ENCODE assay signal across 10 mouse cellular contexts in genomic region chr7:63934530-63934929, GRCm38 (mm10). TPM values are rescaled to one million over a fixed set of nuclear protein-coding genes. Genes with fewer than 3 reads are reported as not detected.
DNase-seq lines count a peak whose midpoint lies in the region; ATAC-seq and TF ChIP-seq lines count a peak whose summit lies in the region.
"Had no signal": no experiment of that assay in that cellular context is flagged by ENCODE, and none has a peak within 500 bp of the region (broad histone marks: within the 10 kb centered on the region; RNA-seq: fewer than 3 reads in every experiment).

No protein-coding gene starts in this region.

- no peak overlapping the region for H3K9ac ChIP-seq in forebrain, embryonic 15.5 days (replicated peaks)
- peak overlapping the region; percentile 95 for H3K9ac ChIP-seq in liver, embryonic 13.5 days
- H3K9ac ChIP-seq: limb, embryonic 15.5 days had no signal

- H3K9me3 ChIP-seq in G1E (replicated peaks) = no peaks in the 10 kb centered on the region
- no peaks in the 10 kb centered on the region for H3K9me3 ChIP-seq in forebrain, embryonic 15.5 days
- no peaks in the 10 kb centered on the region for H3K9me3 ChIP-seq in liver, embryonic 13.5 days (replicated peaks)
- H3K9me3 ChIP-seq: limb, embryonic 15.5 days had no signal

- peak overlapping the region; percentile 100 for H3K27ac ChIP-seq in gastrocnemius, adult 2 months
- H3K27ac ChIP-seq in forebrain, embryonic 15.5 days (replicated peaks) = no peak overlapping the region
- H3K27ac ChIP-seq in liver, embryonic 13.5 days = peak overlapping the region; percentile 95
- H3K27ac ChIP-seq: limb, embryonic 15.5 days had no signal

- WGBS in forebrain, embryonic 15.5 days = 81% methylated on average over 1 of the region's 1 CpGs
- 24% methylated on average over 1 of the region's 1 CpGs for WGBS in liver, embryonic 13.5 days (ENCODE audit: insufficient replicate concordance)

- intact Hi-C loops in gastrocnemius, adult 2 months (cut with DNase I) = loop anchor here (10.0 kb wide), 1 partner anchor 220 kb away; the partner anchor contains the start of gene Trpm1
- intact Hi-C loops in gastrocnemius, postnatal 14 days (cut with DNase I; ENCODE audit: low total_unique reads) = loop anchor here (5.0 kb wide), 1 partner anchor 77 kb away; no protein-coding TSS in a partner anchor
- intact Hi-C loops in left cerebral cortex, postnatal 10 days (cut with DNase I) = loop anchor here (10.0 kb wide), 1 partner anchor 220 kb away; the partner anchor contains the start of gene Trpm1

- peak overlapping the region; percentile 95 for H3K4me3 ChIP-seq in gastrocnemius, adult 2 months
- peak overlapping the region; percentile 41; the same call in 1 of the 2 replicates for H3K4me3 ChIP-seq in G1E (ENCODE audit: low read depth, low read length)
- peak overlapping the region; percentile 77 for H3K4me3 ChIP-seq in forebrain, embryonic 15.5 days
- 0 out of 2 replicates have a peak overlapping the region, but pooled peaks have one; percentile 11 for H3K4me3 ChIP-seq in liver, embryonic 13.5 days (replicated peaks)
- H3K4me3 ChIP-seq: limb, embryonic 15.5 days had no signal

- peaks cover 72% of the 10 kb centered on the region for H3K4me1 ChIP-seq in G1E (ENCODE audit: insufficient read depth, low read depth, low read length)
- peaks cover 28% of the 10 kb centered on the region for H3K4me1 ChIP-seq in forebrain, embryonic 15.5 days
- peaks cover 87% of the 10 kb centered on the region for H3K4me1 ChIP-seq in liver, embryonic 13.5 days (replicated peaks)

- peak overlapping the region; percentile 97 for H3K4me2 ChIP-seq in forebrain, embryonic 15.5 days (replicated peaks)
- H3K4me2 ChIP-seq in liver, embryonic 13.5 days = peak overlapping the region; percentile 100
- H3K4me2 ChIP-seq: limb, embryonic 15.5 days had no signal

- no peak for ATAC-seq in G1E (ENCODE audit: extremely low read depth, insufficient number of reproducible peaks, low FRiP score, poor library complexity, severe bottlenecking)
- no peak for ATAC-seq in forebrain, embryonic 15.5 days (replicated peaks)
- no peak for ATAC-seq in liver, embryonic 13.5 days (ENCODE audit: low read depth)
- no peak for ATAC-seq in granulocyte monocyte progenitor cell, adult 5-6 weeks (replicated peaks; ENCODE audit: poor library complexity, severe bottlenecking)

- DNase-seq in gastrocnemius, adult 2 months = no peak
- no peak for DNase-seq in gastrocnemius, postnatal 14 days
- no peak for DNase-seq in G1E (ENCODE audit: low spot score)
- DNase-seq in liver, embryonic 13.5 days = no peak
- DNase-seq in left cerebral cortex, postnatal 10 days (ENCODE audit: extremely low spot score in 1 of 2, low spot score in 2 of 2) = no peak
- no peak for DNase-seq in c-Kit-positive CD71-positive TER-119-positive erythroid progenitor cells, embryonic 14.5 days (ENCODE audit: low spot score)
- DNase-seq: right cerebral cortex, adult 18-20 months had no signal

- H3K27me3 ChIP-seq in G1E (ENCODE audit: insufficient read depth, low read length) = no peaks in the 10 kb centered on the region
- no peaks in the 10 kb centered on the region for H3K27me3 ChIP-seq in forebrain, embryonic 15.5 days
- no peaks in the 10 kb centered on the region for H3K27me3 ChIP-seq in liver, embryonic 13.5 days
- H3K27me3 ChIP-seq: limb, embryonic 15.5 days had no signal

- peaks cover 35% of the 10 kb centered on the region for H3K36me3 ChIP-seq in G1E (replicated peaks)
- no peaks in the 10 kb centered on the region for H3K36me3 ChIP-seq in forebrain, embryonic 15.5 days
- H3K36me3 ChIP-seq in liver, embryonic 13.5 days = no peaks in the 10 kb centered on the region
- H3K36me3 ChIP-seq: limb, embryonic 15.5 days had no signal

- TF ChIP-seq CTCF in gastrocnemius, adult 2 months (IDR thresholded peaks at IDR 0.05) = no peak
- no peak for TF ChIP-seq CTCF in G1E (IDR thresholded peaks at IDR 0.05; ENCODE audit: low read depth, low read length)

RNA-seq across cellular contexts. Expression of gene Klf13, which starts 4.2 kb away (rescaled TPM):
- total RNA-seq in gastrocnemius, adult 2 months (2021) = 10 to 100 TPM; 56.6 to 59.6 TPM
- total RNA-seq in gastrocnemius, postnatal 14 days (2021) = 10 to 100 TPM; 42.5 to 65.2 TPM
- 86.9 and 89.5 TPM in 2 replicates for total RNA-seq in G1E (2014; fragmentation: Nextera tagmentation)
- 14.6 and 16.3 TPM in 2 replicates for total RNA-seq in G1E (2017)
- 57.2 and 68.1 TPM in 2 replicates for polyA plus RNA-seq in G1E (2012)
- polyA plus RNA-seq in forebrain, embryonic 15.5 days (2015; fragmentation: Nextera tagmentation; extraction: Ambion mirVana) = 34.7 and 34.8 TPM in 2 replicates
- polyA plus RNA-seq in liver, embryonic 13.5 days (2015; fragmentation: Nextera tagmentation; extraction: Ambion mirVana) = 13.6 and 14.1 TPM in 2 replicates
- 39.9 and 51.5 TPM in 2 replicates for total RNA-seq in granulocyte monocyte progenitor cell, adult 5-6 weeks (2014; fragmentation: Nextera tagmentation)
- 11.6 and 24.0 TPM in 2 replicates for total RNA-seq in granulocyte monocyte progenitor cell, adult 5-6 weeks (2017)
- 100 to 1,000 TPM; 148 to 154 TPM for total RNA-seq in left cerebral cortex, postnatal 10 days (2021)

RNA-seq across cellular contexts. Expression of gene E030018B13Rik, which starts 17.9 kb away (rescaled TPM):
- total RNA-seq in gastrocnemius, adult 2 months (2021) = under 1 TPM in 1 of 2 experiments, not detected in 1; 0.22 TPM
- not detected for total RNA-seq in gastrocnemius, postnatal 14 days (2021)
- total RNA-seq in G1E (2014; fragmentation: Nextera tagmentation) = not detected in 2 replicates
- total RNA-seq in G1E (2017) = not detected in 2 replicates
- not detected in 2 replicates for polyA plus RNA-seq in G1E (2012)
- polyA plus RNA-seq in forebrain, embryonic 15.5 days (2015; fragmentation: Nextera tagmentation; extraction: Ambion mirVana) = 0.31 and 0.39 TPM in 2 replicates
- not detected in 2 replicates for polyA plus RNA-seq in liver, embryonic 13.5 days (2015; fragmentation: Nextera tagmentation; extraction: Ambion mirVana)
- total RNA-seq in granulocyte monocyte progenitor cell, adult 5-6 weeks (2014; fragmentation: Nextera tagmentation) = not detected in 2 replicates
- not detected in 2 replicates for total RNA-seq in granulocyte monocyte progenitor cell, adult 5-6 weeks (2017)
- total RNA-seq in left cerebral cortex, postnatal 10 days (2021) = not detected
- polyA plus RNA-seq: limb, embryonic 15.5 days had no signal

Comparison
In these comparisons a context has a peak if more than half of its experiments do, and no peak if none do; other contexts are left out.
1. H3K4me3 ChIP-seq: peak in every context shown above with its lines; median percentile 95 in gastrocnemius, adult 2 months; 77 in forebrain, embryonic 15.5 days; 41 in G1E; 11 in liver, embryonic 13.5 days.